Mouse (Mus musculus) ES-E14 (cell line): ENCODE results near the gene Gm21454.
"Not testable (repeated sequence)": the region's sequence is repeated elsewhere in the genome, so short reads cannot be mapped to it uniquely, and the experiment has no call there.

Experiments used
- HCFC1 ChIP-seq: IDR thresholded peaks from 2 replicates; pipeline ENCODE4 v1.6.1; 2012; ENCODE audit warnings: low read length, inconsistent platforms, borderline replicate concordance; ENCODE audit not compliant: insufficient read depth
- ZNF384 ChIP-seq: IDR thresholded peaks from 2 replicates; pipeline ENCODE4 v1.6.1; 2012; ENCODE audit warnings: low read depth, low read length, inconsistent platforms

GRCm38 (mm10) chrY:13223828-13224227, 28.4 kb upstream of the Gm21454 start, which contains the start of gene Gm21828:
- not testable (repeated sequence) for TF ChIP-seq ZNF384, HCFC1
